Mouse (Mus musculus): ENCODE measurements at regions not wholly inside any gene's neighbourhood (a gene's known extent, or its start where the extent isn't known, plus 50 kb on each side); places are given as distances from the start of the nearest gene placed in this dataset.

GRCm38 (mm10) chr8:26731111-26731510, 246.0 kb upstream of the Zfp703 start:
- TF ChIP-seq CTCF (IDR thresholded peaks at IDR 0.05; ENCODE audit: low read depth) (no peak), EP300 (optimal IDR thresholded peaks at IDR 0.05) (no peak)
